Mouse (Mus musculus): ENCODE measurements at regions not wholly inside any gene's neighbourhood (a gene's known extent, or its start where the extent isn't known, plus 50 kb on each side); places are given as distances from the start of the nearest gene placed in this dataset.

- Histone ChIP-seq H3K9ac (ENCODE audit: insufficient read depth, low read depth) (no peak overlapping the region), H3K4me2 (ENCODE audit: insufficient read depth, low read depth, poor library complexity, severe bottlenecking) (no peak overlapping the region), H3K27ac (ENCODE audit: insufficient read depth, low read depth) (no peak overlapping the region), H3K4me1 (ENCODE audit: control insufficient read depth in 1 of 2, insufficient read depth in 2 of 2) (peaks cover 7 to 14% of the 10 kb centered on the region in 2 experiments), H3K27me3 (replicated peaks) (no peaks in the 10 kb centered on the region), H3K9me3 (replicated peaks; ENCODE audit: low read length) (no peaks in the 10 kb centered on the region), H3K36me3 (replicated peaks in 1 of 2; ENCODE audit: control insufficient read depth in 1 of 2, insufficient read depth in 1 of 2, low read length in 1 of 2) (no peaks in the 10 kb centered on the region), H3K4me3 (replicated peaks in 1 of 3; ENCODE audit: low read depth in 2 of 3, low read length in 2 of 3, poor library complexity in 1 of 3) (no peak overlapping the region), H3K79me2 (replicated peaks; ENCODE audit: control insufficient read depth, extremely low read depth, insufficient read depth, poor library complexity, severe bottlenecking) (no peaks in the 10 kb centered on the region)
- in situ Hi-C loops (cut with MboI; ENCODE audit: low pct_ligation_motif_present, low pct_unique_long_range_greater_than_20kb, low sequenced_read_pairs) = no loop called here
- dilution Hi-C loops (cut with MboI; ENCODE audit: extremely low pct_ligation_motif_present, extremely low pct_unique_long_range_greater_than_20kb, low sequenced_read_pairs) = no loop called here
- TF ChIP-seq MAFK (IDR thresholded peaks at IDR 0.05; ENCODE audit: insufficient replicate concordance, low read length) = no peak
- TF ChIP-seq CHD2 (IDR thresholded peaks at IDR 0.05; ENCODE audit: low read length) = no peak
- no peak for TF ChIP-seq ZKSCAN1 (IDR thresholded peaks at IDR 0.05; ENCODE audit: borderline replicate concordance, low read depth, low read length)
- TF ChIP-seq MAZ (IDR thresholded peaks at IDR 0.05; ENCODE audit: low read depth, low read length) = no peak
- TF ChIP-seq USF1 (IDR thresholded peaks at IDR 0.05; ENCODE audit: low read depth, low read length) = no peak
- TF ChIP-seq CHD1 (IDR thresholded peaks at IDR 0.05; ENCODE audit: low read depth, low read length) = no peak
- no peak for TF ChIP-seq MXI1 (IDR thresholded peaks at IDR 0.05; ENCODE audit: low read depth, low read length)
- TF ChIP-seq MEF2A (IDR thresholded peaks at IDR 0.05; ENCODE audit: borderline replicate concordance, low read depth, low read length) = no peak
- no peak for TF ChIP-seq GABPA (IDR thresholded peaks at IDR 0.05; ENCODE audit: insufficient replicate concordance, low read depth, low read length)
- TF ChIP-seq JUN (IDR thresholded peaks at IDR 0.05; ENCODE audit: insufficient read depth, low read depth, low read length) = no peak
- TF ChIP-seq TBP (conservative IDR thresholded peaks at IDR 0.05; ENCODE audit: low read depth, low read length) = no peak
- no peak for TF ChIP-seq RAD21 (IDR thresholded peaks at IDR 0.05; ENCODE audit: low read depth, low read length)
- TF ChIP-seq ETS1 (conservative IDR thresholded peaks at IDR 0.05; ENCODE audit: low read depth, low read length) = no peak
- TF ChIP-seq EP300 (IDR thresholded peaks at IDR 0.05; ENCODE audit: low read length) = no peak
- no peak for TF ChIP-seq MYC (IDR thresholded peaks at IDR 0.05; ENCODE audit: low read depth, low read length)
- TF ChIP-seq BHLHE40 (IDR thresholded peaks at IDR 0.05; ENCODE audit: low read depth, low read length) = no peak
- no peak for DNase-seq (ENCODE audit: extremely low read depth)
Observed at GRCm38 (mm10) chr5:64697466-64697865, 105.7 kb upstream of the Klf3 start.

- no peak for DNase-seq (ENCODE audit: extremely low read depth)
- Histone ChIP-seq H3K9ac (ENCODE audit: insufficient read depth, low read depth) (no peak overlapping the region), H3K36me3 (replicated peaks in 1 of 2; ENCODE audit: control insufficient read depth in 1 of 2, insufficient read depth in 1 of 2, low read length in 1 of 2) (no peaks in the 10 kb centered on the region), H3K9me3 (replicated peaks; ENCODE audit: low read length) (no peaks in the 10 kb centered on the region), H3K79me2 (replicated peaks; ENCODE audit: control insufficient read depth, extremely low read depth, insufficient read depth, poor library complexity, severe bottlenecking) (no peaks in the 10 kb centered on the region), H3K4me2 (ENCODE audit: insufficient read depth, low read depth, poor library complexity, severe bottlenecking) (no peak overlapping the region), H3K4me1 (ENCODE audit: control insufficient read depth in 1 of 2, insufficient read depth in 2 of 2) (peaks cover 11 to 24% of the 10 kb centered on the region in 2 experiments), H3K4me3 (replicated peaks in 1 of 3; ENCODE audit: low read depth in 2 of 3, low read length in 2 of 3, poor library complexity in 1 of 3) (no peak overlapping the region), H3K27me3 (replicated peaks) (no peaks in the 10 kb centered on the region), H3K27ac (ENCODE audit: insufficient read depth, low read depth) (no peak overlapping the region)
- dilution Hi-C loops (cut with MboI; ENCODE audit: extremely low pct_ligation_motif_present, extremely low pct_unique_long_range_greater_than_20kb, low sequenced_read_pairs) = no loop called here
- no peak for TF ChIP-seq USF1 (IDR thresholded peaks at IDR 0.05; ENCODE audit: low read depth, low read length)
- no peak for TF ChIP-seq MAFK (IDR thresholded peaks at IDR 0.05; ENCODE audit: insufficient replicate concordance, low read length)
- TF ChIP-seq UBTF (IDR thresholded peaks at IDR 0.05; ENCODE audit: low read depth, low read length) = no peak
- TF ChIP-seq GABPA (IDR thresholded peaks at IDR 0.05; ENCODE audit: insufficient replicate concordance, low read depth, low read length) = no peak
- no peak for TF ChIP-seq CHD1 (IDR thresholded peaks at IDR 0.05; ENCODE audit: low read depth, low read length)
- no peak for TF ChIP-seq IRF4 (IDR thresholded peaks at IDR 0.05; ENCODE audit: low read depth, low read length)
- TF ChIP-seq NRF1 (IDR thresholded peaks at IDR 0.05; ENCODE audit: low read depth, low read length) = no peak
- no peak for TF ChIP-seq TBP (conservative IDR thresholded peaks at IDR 0.05; ENCODE audit: low read depth, low read length)
- no peak for TF ChIP-seq HCFC1 (IDR thresholded peaks at IDR 0.05; ENCODE audit: low read depth, low read length)
- TF ChIP-seq RCOR1 (conservative IDR thresholded peaks at IDR 0.05; ENCODE audit: low read depth, low read length) = no peak
- TF ChIP-seq RAD21 (IDR thresholded peaks at IDR 0.05; ENCODE audit: low read depth, low read length) = no peak
- TF ChIP-seq MXI1 (IDR thresholded peaks at IDR 0.05; ENCODE audit: low read depth, low read length) = no peak
- TF ChIP-seq CTCF (conservative IDR thresholded peaks at IDR 0.05 in 1 of 2, IDR thresholded peaks at IDR 0.05 in 1 of 2; ENCODE audit: low read depth in 2 of 2, low read length in 2 of 2) = no peak
- in situ Hi-C loops (cut with MboI; ENCODE audit: low pct_ligation_motif_present, low pct_unique_long_range_greater_than_20kb, low sequenced_read_pairs) = no loop called here
Observed at GRCm38 (mm10) chr5:64698458-64699116, 104.6 kb upstream of the Klf3 start.

Data from CH12.LX (cell line).